Mouse (Mus musculus) stomach, embryonic 16.5 days (tissue): ENCODE measurements around the gene Vsx2. TPM values are rescaled to one million over a fixed set of nuclear protein-coding genes. Genes with fewer than 3 reads are reported as not detected.
"Not testable (repeated sequence)": the region's sequence is repeated elsewhere in the genome, so short reads cannot be mapped to it uniquely, and the experiment has no call there.

Source experiments
- ATAC-seq: fragments of 200-750 bp; cut with Nextera tagmentation; 2 replicates; pipeline ENCODE4 v1.8.0; 2017; ENCODE audit warnings: moderate number of reproducible peaks, moderate TSS enrichment; ENCODE audit not compliant: insufficient read depth, low FRiP score
- H3K27ac ChIP-seq: fragments of 300-500 bp; sonication (generic); 2 replicates; pipeline ENCODE4 v1.5.1; 2014; ENCODE audit warnings: low read length
- H3K27me3 ChIP-seq: fragments of 300-500 bp; sonication (generic); 2 replicates; pipeline ENCODE4 v1.6.1; 2014; ENCODE audit warnings: low read length, control low read depth, mixed read lengths; ENCODE audit not compliant: control insufficient read depth, insufficient read depth
- H3K36me3 ChIP-seq: fragments of 300-500 bp; sonication (generic); 2 replicates; pipeline ENCODE4 v1.6.1; 2014; ENCODE audit warnings: low read length; ENCODE audit not compliant: control insufficient read depth, insufficient read depth
- H3K4me1 ChIP-seq: fragments of 300-500 bp; sonication (generic); 2 replicates; pipeline ENCODE4 v1.6.1; 2014; ENCODE audit warnings: low read length, control low read depth, mixed read lengths; ENCODE audit not compliant: control insufficient read depth, insufficient read depth
- H3K4me2 ChIP-seq: fragments of 300-500 bp; sonication (generic); 2 replicates; pipeline ENCODE4 v1.6.1; 2014; ENCODE audit warnings: low read depth, low read length, mixed read lengths
- H3K4me3 ChIP-seq: fragments of 300-500 bp; sonication (generic); replicated peaks from 2 replicates; pipeline ENCODE4 v1.5.1; 2014; ENCODE audit warnings: mild to moderate bottlenecking, low read length
- H3K9ac ChIP-seq: fragments of 300-500 bp; sonication (generic); 2 replicates; pipeline ENCODE4 v1.6.1; 2014; ENCODE audit warnings: low read length
- H3K9me3 ChIP-seq: fragments of 300-500 bp; sonication (generic); replicated peaks from 2 replicates; pipeline ENCODE4 v1.6.1; 2016; ENCODE audit warnings: low read length, control low read depth; ENCODE audit not compliant: control insufficient read depth
- WGBS: fragments of 180-500 bp; shearing (Covaris S2); extraction: QIAGEN DNeasy Blood & Tissue Kit; methylation state at CpG from one replicate; pipeline ENCODE4 v1.1.7; 2014; 5-methylcytosine and 5-hydroxymethylcytosine counted together
- polyA plus RNA-seq: library from polyadenylated mRNA; unstranded; fragments of >200 nt; fragmentation: Nextera tagmentation; extraction: Ambion mirVana; gene quantifications from 2 replicates; pipeline ENCODE4 v1.2.1, GENCODE M21; 2015

The Vsx2 gene
- polyA plus RNA-seq, 1 experiment from 2014 or later = not detected

DNA sequence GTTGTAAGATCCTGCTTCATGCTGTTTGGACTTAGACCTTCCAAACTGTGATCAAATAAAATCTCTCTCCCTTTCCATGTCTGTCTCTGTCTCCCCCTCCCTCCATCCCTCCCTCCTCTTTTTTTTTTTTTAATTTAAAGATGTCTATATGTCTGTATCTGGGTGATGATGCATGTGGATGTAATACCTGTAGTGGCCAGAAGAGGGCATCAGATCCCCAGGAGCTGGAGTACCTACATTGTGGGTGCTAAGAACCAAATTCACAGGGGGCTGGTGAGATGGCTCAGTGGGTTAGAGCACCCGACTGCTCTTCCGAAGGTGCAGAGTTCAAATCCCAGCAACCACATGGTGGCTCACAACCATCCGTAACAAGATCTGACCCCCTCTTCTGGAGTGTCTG, 30.0 kb upstream of the Vsx2 start:
- not testable (repeated sequence) for H3K4me3 ChIP-seq, H3K27me3 ChIP-seq, H3K4me1 ChIP-seq, ATAC-seq, H3K27ac ChIP-seq, H3K9ac ChIP-seq, H3K9me3 ChIP-seq, H3K36me3 ChIP-seq, H3K4me2 ChIP-seq
- 87% methylated on average over 3 of the region's 3 CpGs for WGBS

DNA sequence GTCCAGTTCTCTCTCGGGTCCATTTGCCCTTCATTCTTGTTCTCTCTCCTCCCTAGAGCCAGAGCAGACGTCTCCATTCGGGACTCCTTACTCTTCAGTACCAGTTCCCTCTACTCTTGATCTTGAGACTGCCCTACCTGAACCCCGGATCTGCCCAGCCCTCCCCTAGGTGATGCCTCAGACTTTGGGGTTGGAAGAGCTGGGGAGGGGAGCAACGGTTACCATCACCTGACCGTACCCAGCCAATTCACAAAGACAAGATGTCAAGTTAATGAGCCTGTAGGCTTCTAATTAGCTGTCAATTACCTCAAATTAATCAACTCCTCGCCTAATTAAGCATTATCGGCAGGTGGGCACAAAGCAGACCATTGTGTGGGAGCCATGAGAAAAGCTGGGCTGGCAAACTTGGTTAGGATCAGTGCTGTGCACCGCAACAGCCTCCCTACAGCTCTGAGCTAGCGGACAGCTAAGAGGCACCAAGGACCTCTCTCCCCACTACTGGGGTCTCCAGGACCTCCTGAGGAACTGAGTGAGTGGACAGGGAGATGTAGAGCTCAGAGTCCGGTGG, 28.1 kb upstream of the Vsx2 start:
- no peaks in the 10 kb centered on the region for H3K4me1 ChIP-seq
- WGBS = 77% methylated on average over 11 of the region's 11 CpGs

DNA sequence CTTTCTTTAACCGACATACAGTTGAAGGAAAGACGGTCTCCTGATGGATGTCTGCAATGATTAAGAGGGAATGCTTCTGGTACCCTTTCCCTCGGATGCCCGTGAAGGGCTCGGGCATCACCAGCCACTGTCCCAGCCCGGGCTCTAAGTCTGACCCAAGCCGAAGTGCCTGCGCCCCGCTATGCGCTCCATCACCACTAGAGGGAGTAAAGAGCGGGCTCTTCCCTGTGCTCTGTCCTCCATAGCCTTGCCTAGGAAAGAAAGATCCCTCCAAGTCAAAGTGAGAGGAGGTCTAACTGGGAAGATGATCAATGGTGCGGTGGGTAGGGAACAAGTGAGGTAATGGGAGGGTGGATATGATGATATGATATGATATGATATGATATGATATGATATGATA, 23.5 kb upstream of the Vsx2 start:
- Histone ChIP-seq H3K27ac (no peak overlapping the region), H3K4me1 (no peaks in the 10 kb centered on the region), H3K9me3 (no peaks in the 10 kb centered on the region), H3K4me3 (no peak overlapping the region), H3K36me3 (no peaks in the 10 kb centered on the region), H3K4me2 (no peak overlapping the region), H3K9ac (no peak overlapping the region), H3K27me3 (no peaks in the 10 kb centered on the region)
- 4% methylated on average over 12 of the region's 12 CpGs for WGBS
- ATAC-seq = no peak

More for the DNA sequence above, 28.1 kb upstream of the Vsx2 start:
- H3K4me2 ChIP-seq = no peak overlapping the region
- no peaks in the 10 kb centered on the region for H3K9me3 ChIP-seq
- ATAC-seq = no peak
- no peak overlapping the region for H3K27ac ChIP-seq
- no peak overlapping the region for H3K9ac ChIP-seq
- no peak overlapping the region for H3K4me3 ChIP-seq
- H3K27me3 ChIP-seq = no peaks in the 10 kb centered on the region
- H3K36me3 ChIP-seq = no peaks in the 10 kb centered on the region

DNA sequence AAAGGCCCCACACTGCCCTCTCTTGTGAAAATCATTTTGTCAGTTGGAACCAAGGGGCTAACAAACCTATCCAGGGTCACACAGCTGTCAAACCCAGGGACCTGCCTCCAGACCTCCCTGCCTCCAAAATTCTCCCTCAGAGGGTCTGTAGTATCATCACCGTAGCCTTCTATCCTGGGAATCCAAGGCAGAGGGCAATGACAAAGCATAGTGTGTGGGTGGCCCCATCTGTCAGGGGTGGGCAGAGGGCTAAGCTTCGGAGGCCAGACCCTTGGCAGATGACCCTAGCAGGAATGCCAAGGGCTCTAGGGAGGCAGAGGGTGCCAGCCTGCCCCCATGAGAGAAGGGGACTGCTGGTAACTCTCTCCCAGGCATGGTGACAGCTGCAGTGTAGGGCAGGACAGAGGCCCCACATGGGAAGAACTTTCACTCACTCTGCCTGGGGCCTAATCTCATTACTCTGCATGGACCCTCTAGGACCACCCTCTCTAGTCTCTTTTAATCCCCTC, 22.9 kb upstream of the Vsx2 start:
- no peak overlapping the region for H3K4me3 ChIP-seq
- H3K4me1 ChIP-seq = no peaks in the 10 kb centered on the region
- no peak overlapping the region for H3K27ac ChIP-seq
- 64% methylated on average over 2 of the region's 2 CpGs for WGBS
- H3K4me2 ChIP-seq = no peak overlapping the region
- no peaks in the 10 kb centered on the region for H3K27me3 ChIP-seq
- H3K9me3 ChIP-seq = no peaks in the 10 kb centered on the region
- ATAC-seq = no peak
- H3K36me3 ChIP-seq = no peaks in the 10 kb centered on the region
- H3K9ac ChIP-seq = no peak overlapping the region

DNA sequence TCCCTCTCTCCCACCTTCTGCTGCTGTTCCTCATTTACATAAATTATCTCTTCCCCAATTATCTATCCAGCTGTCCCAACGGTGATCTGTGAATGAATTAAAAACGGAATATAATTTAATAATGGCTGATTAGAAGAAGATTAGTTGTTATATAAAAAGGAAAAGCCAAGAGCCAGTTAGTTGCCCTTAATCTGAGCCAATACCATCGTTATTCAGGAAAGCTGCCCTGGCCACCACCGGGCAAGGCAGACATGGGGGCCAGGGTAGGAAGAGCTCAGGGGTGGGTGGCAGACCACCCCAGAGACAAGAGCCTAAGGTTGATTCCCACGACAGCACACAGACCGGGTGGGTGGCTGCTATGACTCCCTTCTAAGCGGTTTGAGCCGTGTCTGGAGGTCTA, 21.3 kb upstream of the Vsx2 start:
- Histone ChIP-seq H3K27ac (no peak overlapping the region), H3K4me1 (no peaks in the 10 kb centered on the region), H3K9me3 (no peaks in the 10 kb centered on the region), H3K27me3 (no peaks in the 10 kb centered on the region), H3K9ac (no peak overlapping the region), H3K4me2 (no peak overlapping the region), H3K4me3 (no peak overlapping the region), H3K36me3 (no peaks in the 10 kb centered on the region)
- 59% methylated on average over 8 of the region's 8 CpGs for WGBS
- no peak for ATAC-seq

DNA sequence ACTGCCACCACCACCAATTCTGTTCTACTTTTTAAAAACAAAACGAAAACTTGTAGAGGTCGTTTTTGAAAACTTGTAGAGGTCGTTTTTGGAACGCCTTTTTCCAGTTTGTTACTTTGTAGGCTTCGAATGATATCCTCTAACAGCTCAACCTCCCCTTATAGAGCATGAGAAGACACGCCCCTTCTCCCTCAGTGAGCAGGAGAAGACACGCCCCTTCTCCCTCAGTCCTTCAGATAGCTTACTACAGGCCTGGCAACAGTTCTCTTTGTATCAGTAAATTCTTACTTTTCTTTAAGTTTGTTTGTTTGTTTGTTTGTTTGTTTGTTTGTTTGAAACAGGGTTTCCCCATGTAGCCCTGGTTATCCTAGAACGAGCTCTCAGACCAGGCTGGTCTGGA, 14.3 kb upstream of the Vsx2 start:
- Histone ChIP-seq H3K4me1 (no peaks in the 10 kb centered on the region), H3K9ac (no peak overlapping the region), H3K4me3 (no peak overlapping the region), H3K27ac (no peak overlapping the region), H3K27me3 (no peaks in the 10 kb centered on the region), H3K9me3 (no peaks in the 10 kb centered on the region), H3K36me3 (no peaks in the 10 kb centered on the region), H3K4me2 (no peak overlapping the region)
- ATAC-seq = no peak
- WGBS = 50% methylated on average over 8 of the region's 8 CpGs

DNA sequence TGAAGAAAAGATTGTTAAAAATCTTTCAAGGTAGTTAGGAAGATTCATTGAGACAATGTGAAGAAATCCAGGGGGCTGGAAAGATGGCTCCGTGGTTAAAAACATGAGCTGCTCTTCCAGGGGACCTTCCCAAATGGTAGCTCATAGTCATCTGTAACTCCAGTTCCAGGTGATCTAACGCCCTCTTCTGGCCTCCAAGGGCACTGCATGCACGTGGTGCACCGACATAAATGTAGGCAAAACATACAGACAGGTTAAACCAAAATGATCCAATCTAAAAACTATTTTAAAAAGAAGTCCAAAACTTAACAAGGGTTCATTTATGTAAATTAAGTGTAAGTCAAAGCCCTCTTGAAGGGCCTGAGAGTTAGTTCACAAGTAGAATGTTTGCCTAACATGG, 7.0 kb upstream of the Vsx2 start:
- Histone ChIP-seq H3K4me2 (no peak overlapping the region), H3K36me3 (no peaks in the 10 kb centered on the region), H3K4me1 (no peaks in the 10 kb centered on the region), H3K27me3 (no peaks in the 10 kb centered on the region), H3K4me3 (no peak overlapping the region), H3K9ac (no peak overlapping the region), H3K9me3 (no peaks in the 10 kb centered on the region), H3K27ac (no peak overlapping the region)
- ATAC-seq = no peak
- 43% methylated on average over 4 of the region's 4 CpGs for WGBS

DNA sequence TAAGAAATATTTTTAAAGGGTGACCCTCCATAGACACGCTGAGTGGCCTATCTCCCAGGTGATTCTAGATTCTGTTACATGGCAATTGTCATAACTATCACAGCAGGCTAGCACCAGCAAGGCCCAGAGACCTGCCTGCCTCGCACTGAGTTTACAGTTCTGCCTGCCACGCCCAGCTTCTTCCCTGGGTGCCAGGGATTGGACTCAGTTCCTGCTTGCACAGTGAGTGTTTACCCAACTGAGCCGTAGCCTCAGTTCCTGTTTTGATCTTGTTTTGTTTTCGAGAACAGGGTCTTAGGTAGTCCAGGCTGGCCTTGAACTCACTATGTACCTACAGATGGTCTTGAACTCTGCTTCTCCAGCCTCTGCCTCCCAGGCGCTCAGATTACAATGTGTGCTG, 2.0 kb upstream of the Vsx2 start:
- Histone ChIP-seq H3K27me3 (peaks cover 48% of the 10 kb centered on the region), H3K4me3 (no peak overlapping the region), H3K36me3 (no peaks in the 10 kb centered on the region), H3K9ac (no peak overlapping the region), H3K4me2 (no peak overlapping the region), H3K9me3 (no peaks in the 10 kb centered on the region), H3K27ac (no peak overlapping the region), H3K4me1 (0 out of 2 replicates have a peak, but pooled peaks cover 3% of the 10 kb centered on the region)
- ATAC-seq = no peak
- WGBS = 73% methylated on average over 6 of the region's 6 CpGs

DNA sequence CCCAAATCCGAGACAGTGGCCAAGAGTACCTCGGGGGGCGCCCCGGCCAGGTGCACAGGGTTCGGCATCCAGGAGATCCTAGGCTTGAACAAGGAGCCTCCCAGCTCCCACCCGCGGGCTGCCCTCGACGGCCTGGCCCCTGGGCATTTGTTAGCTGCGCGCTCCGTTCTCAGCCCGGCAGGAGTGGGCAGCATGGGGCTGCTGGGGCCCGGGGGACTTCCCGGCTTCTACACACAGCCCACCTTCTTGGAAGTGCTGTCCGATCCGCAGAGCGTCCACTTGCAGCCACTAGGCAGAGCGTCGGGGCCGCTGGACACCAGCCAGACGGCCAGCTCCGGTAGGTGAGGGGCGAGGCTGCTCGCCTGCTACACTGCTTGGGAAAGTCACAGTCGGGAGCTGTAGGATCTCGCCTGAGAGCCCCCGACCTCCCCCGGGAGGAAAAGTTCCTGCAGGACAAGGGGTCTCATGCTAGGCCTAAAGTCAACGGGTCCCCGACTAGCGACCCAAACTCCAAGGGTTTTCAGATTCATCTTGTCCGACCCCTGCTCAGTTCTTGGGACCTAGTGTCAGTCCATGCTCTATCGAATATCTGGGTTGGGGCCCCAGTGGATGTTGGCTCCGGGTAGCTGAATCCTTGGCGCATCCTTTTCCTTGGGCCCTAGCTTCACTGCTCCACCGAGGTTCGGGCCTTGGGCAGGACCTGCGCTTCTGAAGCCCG, 573 bp downstream of the Vsx2 start:
- Histone ChIP-seq H3K9me3 (no peaks in the 10 kb centered on the region), H3K4me2 (no peak overlapping the region), H3K27me3 (peaks cover 62% of the 10 kb centered on the region), H3K9ac (no peak overlapping the region), H3K27ac (no peak overlapping the region), H3K36me3 (no peaks in the 10 kb centered on the region), H3K4me3 (no peak overlapping the region), H3K4me1 (0 out of 2 replicates have a peak, but pooled peaks cover 3% of the 10 kb centered on the region)
- ATAC-seq = no peak
- WGBS = 2% methylated on average over 40 of the region's 40 CpGs
